Mouse (Mus musculus) thymus, adult 2 months (tissue): ENCODE measurements around the gene Nat8l.

Experiments
- CTCF ChIP-seq: fragments of 200-500 bp; IDR thresholded peaks from 2 replicates; pipeline ENCODE4 v1.5.1; 2012; ENCODE audit warnings: mild to moderate bottlenecking, control low read depth, low read length, moderate library complexity, borderline replicate concordance; ENCODE audit not compliant: control insufficient read depth, poor library complexity, insufficient read depth; ENCODE audit errors: extremely low read depth
- POLR2A ChIP-seq: fragments of 200-500 bp; IDR thresholded peaks from 2 replicates; pipeline ENCODE4 v1.6.1; 2012; ENCODE audit warnings: mild to moderate bottlenecking, low read length, control low read depth, moderate library complexity; ENCODE audit not compliant: control insufficient read depth, poor library complexity, insufficient read depth; ENCODE audit errors: extremely low read depth

DNA sequence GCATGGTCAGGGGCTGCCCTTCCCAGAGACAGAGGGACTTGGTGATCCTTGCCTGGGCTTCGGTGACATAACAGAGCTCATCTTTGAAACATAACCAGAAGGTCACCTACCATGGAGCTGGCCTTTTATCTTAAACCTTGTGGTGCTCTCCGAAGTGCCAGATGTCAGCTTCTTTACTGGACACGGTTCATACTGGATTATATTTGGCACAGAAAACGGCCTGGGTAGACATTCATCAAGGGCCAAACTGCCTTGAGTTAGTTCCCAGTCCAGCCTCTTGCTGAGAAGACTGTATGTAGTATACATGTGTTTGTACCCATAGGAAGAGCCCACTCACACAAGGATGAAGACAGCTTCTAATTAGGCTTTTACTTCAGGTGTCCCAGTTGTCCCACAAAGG lies 11.0 kb downstream of the Nat8l start:
- TF ChIP-seq CTCF = no peak
- TF ChIP-seq POLR2A = no peak
